Mouse (Mus musculus) MEL-GATA-1-ER (cell line): ENCODE data around the gene Wdr61.

Source experiments
- DNase-seq: peaks from one replicate; pipeline ENCODE4 v3.0.0-alpha.2; 2012; ENCODE audit warnings: low read depth; ENCODE audit errors: extremely low read depth

Wdr61 gene

DNA sequence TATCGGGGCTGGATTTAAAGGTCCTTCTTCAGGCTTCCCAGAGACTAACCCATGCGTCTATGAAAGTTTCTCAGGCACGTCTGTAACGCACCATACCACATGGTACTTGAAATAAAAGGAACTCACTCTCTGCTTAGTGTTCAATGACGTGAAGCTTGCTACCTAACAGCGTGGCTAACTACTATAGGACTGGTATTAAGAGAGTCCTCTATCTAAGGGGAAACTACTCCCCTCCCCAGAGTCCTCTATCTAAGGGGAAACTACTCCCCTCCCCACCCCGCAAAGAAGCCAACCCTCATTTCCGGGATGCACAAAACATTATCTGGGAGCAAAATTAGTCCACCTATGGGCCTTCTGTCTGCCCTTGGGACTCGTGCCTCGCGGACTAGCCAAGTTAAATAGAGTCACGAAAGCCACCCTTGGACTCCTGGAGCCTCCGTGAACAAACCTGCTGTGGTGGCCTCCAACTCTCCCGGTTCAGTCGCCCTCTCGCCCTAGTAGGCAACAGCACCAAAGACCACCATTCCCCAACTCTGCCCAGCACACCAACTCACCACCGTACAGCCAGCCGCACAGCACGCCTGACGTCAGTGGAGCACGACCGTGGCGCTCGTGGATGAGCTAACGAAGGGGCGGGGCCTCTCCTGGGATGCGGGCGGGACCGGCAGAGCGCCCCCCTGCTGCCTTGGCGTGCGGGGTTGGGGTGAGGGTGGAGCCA is at the start of gene Wdr61:
Gene Wdr61 (minus strand): TSS at position 599 of the 718 bp plus-strand sequence.
- DNase-seq = peak; percentile 82

DNA sequence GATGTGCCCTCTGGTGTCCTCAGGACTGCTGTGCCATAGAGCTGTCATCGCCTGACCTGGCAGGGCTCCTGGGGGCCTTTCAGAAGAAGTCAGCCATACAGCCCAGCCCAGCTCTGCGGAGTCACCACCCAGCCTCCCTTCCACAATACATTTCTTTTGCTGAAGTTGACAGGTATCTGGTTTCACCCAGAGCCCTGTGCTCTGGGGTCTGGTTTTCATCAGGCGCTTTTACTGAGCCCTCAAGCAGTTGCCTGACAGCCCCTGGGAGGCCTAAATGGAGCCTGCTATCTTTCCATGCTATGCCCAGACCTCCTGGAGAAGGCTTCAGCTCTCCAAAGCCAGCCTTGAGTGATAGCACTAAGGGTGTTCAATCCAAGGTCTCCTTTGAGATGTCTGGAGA is 49.7 kb upstream of the Wdr61 start:
- no peak for DNase-seq

DNA sequence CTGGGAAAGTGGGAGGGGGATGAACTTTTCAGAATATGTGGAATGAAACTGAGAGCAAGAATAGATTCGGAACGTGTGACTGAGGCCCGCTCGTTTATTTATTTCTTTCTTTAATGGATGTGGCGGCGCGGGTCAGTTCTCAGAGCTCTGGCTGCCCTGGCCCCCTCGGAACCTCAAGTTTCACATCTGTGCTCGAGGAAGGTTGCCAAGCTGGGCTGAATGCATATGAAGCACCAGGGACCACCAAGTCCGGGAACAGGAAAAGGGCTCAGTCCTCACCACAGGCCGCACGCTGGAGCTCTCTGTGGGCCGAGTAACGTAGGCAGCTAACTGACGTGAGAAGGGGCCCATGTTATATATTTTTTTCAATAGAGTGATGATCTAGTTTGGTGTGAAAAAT is 48.2 kb upstream of the Wdr61 start:
- DNase-seq = no peak

DNA sequence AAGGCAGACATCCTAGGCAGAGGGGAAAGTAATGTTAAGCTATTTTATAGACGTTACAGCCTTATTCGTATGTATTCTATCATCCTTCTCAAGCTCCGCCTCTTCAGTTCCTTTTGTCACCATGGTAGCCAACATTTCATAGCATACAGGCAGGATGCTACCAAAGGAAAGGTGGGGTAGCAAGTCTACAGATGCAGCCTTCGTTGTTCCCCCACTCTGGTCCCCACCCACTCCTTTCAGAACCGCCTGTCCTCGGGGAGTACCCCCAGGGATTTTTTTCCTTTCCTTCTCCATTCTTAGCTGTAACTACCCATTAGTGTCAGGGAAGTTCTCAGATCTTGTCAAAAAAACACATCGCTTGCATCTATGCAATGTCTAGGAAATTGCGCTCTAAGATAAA is 45.0 kb upstream of the Wdr61 start:
- no peak for DNase-seq

DNA sequence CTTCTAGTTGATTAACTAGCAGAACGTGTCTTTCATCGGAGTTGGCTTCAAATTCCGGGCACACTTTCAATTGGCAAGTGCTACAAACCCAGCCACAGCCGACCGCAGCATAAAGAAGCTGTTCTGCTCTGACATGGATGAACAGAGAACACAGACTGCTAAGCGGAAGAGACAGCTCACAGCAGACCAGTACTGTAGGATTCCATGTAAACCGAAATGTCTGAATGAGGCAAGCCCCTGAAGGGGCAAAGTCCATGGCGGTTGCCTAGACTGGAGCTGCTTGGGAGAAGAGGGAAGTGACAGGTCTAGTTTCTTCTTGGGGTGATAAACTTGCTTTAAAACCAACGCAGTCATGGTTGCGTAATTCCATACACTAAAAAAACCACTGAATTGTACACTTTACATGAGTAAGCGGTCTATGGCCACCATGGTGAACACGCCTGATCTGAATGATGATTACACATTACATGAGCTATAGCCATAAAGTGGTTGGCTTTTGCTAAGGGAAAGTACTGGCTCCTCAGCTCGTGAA is 42.2 kb upstream of the Wdr61 start:
- DNase-seq = no peak

DNA sequence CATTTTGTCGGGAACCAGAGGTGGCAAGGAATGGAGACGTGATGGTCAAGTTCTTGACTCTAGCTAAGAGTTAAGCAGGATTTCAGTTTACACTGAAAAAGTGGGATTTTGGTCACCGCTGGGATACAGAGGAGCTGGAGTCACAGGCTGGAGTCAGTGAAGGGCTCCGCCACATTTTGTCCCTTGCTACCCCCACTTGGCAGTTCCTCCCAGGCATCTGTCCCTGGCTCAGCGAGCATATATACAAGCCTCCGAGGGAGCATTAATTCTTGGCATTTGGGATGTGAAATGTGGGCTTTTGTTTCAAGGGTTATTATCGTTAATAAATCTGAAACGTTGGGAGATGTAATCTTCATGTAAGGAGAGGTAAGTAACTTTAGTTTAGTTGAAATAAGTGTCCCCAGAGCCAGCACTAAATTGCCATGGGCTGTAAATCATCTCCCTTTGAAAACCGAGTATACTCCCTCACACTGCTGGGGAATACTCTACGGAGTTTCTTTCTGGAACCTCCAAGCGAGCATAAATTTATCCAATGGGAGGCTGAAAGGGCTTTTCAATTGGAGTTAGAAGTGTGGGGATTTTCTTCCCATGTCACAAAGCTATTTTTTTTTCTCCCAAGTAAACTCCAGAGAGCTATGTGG is 35.9 kb upstream of the Wdr61 start:
- no peak for DNase-seq

DNA sequence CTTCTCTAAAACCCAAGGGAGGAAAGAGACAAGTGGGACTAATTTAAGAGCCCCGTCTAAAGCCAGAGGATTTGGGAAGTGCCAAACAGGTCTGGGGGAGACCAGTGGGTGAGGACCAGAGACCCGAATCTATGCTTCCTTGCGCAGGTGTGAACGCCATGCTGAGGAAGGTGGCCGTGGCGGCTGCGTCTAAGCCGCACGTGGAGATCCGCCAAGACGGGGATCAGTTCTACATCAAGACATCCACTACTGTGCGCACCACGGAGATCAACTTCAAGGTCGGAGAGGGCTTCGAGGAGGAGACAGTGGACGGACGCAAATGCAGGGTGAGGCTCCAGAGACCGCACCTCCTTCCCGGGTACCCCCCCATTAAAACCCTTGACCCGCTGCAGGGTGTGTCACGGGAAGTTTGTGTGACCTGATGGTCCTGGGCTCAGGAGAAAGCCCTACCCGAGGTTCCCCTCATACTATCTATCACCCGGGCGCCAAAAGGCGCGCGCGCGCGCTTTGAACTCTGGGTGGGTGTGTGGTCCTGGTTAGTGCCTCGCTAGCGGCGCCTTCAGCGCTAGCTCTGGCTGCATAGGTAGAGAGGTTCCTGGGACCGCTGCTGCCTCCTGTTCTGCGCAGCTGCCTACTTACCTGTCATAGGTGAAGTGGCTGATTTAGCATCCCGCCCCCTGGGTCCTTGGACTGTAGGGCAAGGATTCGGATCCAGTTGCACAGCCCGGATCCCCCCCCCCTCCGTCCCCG is 31.2 kb upstream of the Wdr61 start:
- DNase-seq = no peak

DNA sequence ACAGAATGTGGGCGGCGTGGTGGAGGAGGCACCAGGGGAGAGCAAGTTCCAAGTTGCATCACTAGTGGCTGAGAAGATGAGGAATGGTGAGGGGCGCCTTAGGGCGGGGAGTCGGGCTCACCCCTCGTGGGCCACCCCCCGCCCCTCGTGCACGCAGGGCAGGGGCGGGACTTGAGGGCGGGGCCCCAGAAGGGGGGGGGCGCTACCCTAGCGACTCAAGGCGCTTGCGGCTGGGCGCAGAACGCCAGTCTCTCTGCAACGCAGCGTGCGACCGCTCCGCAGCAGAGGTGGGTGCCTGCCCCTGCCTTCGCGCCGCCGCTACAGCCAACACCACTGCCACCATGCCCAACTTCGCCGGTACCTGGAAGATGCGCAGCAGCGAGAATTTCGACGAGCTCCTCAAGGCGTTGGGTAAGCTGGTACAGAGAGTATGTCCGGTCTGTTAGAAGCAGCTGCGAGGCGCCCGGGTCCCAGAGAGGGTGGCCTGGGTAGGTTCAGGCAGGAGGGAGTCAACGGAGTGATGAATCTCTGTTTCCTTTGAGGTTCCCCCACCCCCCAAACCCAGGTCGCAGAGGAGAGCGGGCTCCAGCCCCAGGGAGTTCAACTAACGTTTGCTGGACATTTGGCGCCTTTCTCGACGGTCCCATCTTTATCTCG is 30.4 kb upstream of the Wdr61 start, which contains the start of gene Crabp1:
Gene Crabp1 (plus strand): TSS at position 188 of the 657 bp plus-strand sequence.
- DNase-seq = no peak

DNA sequence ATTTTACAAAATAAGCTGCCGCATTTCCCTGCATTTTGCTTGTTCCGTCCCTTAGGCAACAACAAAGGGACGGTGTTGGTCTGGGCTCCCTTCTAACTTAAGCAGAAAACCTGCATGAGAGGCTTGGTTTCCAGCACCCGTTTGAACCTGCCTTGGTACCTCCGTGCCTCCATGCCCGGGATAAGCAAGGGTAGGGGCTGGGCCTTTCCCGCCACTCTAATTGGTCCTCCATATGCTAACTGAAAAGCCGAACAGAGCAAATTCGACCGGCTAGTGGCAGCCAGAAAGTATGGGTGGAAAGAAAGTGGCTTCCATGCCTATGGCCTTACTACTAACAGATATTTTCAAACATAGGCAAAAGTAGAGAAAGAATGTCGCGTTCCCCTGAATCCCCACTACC is 29.8 kb upstream of the Wdr61 start:
- no peak for DNase-seq

DNA sequence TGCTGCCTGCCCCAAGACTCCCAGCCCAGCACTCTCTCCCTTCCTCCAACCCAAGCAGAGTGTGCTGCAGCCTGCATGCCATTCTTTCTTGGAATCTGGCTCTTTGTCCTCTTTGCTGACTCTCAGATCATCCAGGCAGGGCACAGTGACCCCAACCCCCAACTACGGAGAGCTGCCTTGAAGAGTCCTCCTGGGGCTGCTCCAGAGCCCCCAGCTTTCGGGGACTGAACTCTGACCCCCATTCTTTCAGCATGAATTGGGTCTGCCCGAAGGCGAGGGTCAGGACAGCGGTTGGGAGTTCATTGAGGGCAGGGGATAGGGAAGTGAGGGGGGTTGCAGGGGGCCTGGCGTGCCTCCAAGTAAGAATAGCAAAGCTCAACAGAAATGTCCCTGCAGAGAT is 25.3 kb upstream of the Wdr61 start:
- DNase-seq = no peak

DNA sequence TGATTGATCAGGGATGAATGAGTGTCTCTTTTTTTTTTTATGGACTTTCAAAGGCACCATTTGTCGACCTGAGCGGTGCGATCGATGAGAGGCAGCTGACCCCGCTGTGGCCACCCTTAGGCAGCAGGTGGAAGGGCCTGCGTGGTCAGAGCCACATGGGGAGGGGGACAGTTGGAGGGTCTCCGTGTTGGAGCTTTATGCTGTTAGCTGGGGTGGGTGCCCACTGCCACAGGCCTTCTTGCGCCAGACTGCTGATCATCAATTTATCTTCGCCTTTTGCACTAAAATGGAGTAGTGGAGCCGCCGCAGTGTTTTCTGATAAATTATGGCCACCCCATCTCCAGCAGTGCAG is 18.6 kb upstream of the Wdr61 start:
- DNase-seq = no peak

DNA sequence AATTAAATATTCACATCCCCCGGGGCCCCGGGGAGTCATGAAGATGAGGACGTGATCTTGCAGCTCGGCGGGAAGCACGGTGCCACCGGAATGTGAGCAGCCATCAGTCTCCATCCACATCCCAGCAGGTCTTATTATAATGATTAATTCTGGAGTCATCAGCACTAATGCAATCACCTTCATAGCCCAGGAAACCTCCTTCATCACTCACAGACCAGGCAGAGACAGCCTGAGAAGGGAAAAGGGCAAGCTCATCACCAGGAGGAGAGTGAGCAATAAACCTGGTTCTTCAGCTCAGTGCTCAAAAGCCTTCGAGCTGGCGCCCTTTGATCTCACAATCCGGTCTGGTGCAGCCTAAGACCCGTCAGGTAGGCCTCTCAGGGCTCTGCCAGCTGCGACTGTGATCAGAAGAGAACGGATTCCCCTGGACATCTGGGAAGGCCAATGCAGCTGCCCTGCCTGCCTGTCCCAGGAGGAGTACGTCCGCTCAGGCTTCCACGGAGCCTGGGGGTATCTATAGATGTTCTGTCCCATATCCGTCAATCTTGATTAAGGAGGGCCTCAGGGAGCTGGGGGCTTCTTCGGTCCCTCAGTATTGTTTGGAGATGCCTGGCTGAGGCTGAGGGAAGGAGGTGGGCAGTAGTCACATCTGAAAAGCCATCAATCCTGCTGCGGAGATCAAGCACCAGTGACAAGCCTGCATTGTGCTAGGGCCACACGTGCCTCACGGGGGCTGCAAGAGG is 18.1 kb upstream of the Wdr61 start:
- DNase-seq = no peak

DNA sequence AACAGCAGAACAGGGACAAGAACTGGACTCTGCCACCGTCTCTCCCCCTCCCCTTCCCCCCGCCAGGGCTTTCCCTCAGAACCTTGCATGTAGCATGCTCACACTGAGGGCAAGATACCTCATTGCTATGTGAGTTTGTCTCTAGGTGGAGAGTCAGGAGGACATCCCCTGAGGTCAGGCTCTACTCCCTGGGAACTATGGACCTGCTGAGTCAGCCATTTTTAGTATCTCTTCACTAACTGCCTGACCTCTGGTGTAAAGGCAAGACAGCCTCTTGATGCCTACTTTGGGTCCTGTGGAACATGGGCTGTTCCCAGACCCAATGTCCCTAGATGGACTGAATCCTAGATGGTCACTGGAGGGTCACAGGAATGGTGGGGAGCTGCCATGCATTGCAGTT is 17.4 kb upstream of the Wdr61 start:
- no peak for DNase-seq

DNA sequence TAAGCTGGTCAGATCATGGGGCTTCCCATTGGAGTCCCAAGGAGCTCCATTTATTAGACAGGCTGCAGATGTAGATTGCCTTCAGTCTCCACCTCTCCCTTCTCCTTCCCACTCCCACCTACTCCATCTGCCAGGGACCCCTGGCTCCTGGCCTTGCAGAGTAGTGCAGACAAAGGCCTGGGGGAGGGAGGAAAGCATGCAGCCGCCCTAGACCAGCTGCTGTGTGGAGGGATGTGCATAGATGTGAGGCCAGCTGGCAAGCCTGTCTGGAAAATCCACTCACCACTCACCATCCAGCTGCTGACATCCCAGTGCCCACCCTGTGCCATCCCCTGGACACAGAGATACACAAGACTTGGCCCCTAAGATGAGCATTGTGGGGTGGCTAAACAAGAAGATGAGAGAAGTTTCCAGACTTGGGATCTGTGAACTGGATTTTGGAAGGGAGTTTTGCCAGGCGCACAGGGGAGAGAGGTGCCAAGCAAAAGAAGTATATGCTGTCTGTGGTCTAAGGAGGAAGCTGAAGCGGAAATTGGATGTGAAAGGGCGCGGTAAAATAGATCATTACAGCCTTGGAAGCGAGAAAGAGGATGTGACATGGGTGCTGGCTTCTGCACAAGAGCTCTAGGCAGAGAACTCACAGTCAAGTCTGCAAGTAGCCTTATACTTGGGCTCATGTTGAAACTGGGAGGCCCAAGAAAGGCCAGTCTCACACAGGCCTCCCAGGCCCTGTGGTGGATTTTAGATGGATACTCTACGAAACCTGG is 16.1 kb upstream of the Wdr61 start:
- DNase-seq = no peak

DNA sequence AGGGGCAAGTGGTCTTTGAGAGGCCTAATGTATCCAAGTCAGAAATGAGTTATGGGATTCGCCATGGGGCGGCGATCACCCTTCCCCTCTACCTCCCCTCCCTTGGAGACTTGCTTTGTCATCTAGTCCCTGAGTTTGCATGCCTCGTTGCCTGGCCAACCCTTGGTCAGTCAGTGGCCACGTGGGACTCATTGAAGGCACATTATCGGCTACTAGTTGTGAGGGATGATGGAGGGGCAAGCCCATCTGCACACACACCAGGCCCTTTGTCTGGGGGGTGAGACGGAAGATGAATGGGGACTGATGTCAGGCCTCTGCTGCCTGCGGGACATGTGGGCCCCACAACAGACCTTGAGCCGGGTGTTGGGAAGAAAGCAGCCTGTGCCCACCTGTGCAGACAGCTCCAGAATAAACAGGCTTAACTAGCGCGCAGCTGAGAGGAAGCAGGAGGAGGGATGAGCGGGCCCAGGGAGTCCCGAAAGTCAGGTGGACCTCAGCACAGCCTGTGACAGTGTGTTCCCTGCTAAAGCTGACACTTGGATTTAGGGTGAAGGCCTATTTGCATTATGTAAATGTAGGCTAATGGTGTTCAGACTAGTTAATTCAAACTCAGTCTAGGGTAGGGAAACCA is 11.5 kb upstream of the Wdr61 start:
- no peak for DNase-seq

DNA sequence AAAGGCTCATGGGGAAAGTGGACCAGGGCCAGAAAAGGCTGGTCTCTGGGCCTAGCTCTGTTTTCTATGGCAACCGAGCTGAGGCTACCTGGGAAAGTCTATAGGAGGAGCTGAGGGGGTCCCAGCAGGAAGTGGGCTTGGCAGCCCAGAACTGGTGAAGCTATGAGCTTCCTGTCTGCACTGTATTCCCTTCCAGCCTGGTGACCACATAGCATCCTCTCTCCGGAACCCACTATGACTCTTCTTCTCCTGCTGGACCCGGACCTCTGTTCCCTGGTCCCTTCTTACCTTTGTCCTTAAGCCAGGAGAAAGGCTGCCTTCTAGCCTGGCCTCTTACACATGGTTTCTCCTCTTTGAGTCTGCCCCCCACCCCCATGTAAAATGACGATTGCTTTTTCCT is 9.6 kb upstream of the Wdr61 start:
- no peak for DNase-seq

DNA sequence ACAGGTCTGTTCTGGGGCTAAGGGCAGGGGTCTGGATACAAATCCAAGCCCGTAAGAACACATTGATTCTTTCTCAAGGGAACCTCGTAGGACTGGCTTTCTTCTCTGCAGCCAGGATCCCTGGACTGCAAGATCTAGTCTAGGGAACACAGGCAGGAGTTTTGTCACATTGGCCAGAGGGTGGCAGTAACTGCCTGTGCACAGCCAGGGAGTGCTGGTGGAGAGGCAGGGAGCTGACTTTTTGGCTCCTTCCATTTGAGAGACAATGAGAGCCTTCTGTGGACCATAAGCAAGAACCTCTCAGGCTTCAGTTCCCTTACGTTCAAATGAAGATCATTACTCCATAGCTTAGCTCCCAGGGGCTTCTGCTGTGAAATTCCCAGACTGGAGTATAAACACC is 4.1 kb upstream of the Wdr61 start:
- DNase-seq = no peak

DNA sequence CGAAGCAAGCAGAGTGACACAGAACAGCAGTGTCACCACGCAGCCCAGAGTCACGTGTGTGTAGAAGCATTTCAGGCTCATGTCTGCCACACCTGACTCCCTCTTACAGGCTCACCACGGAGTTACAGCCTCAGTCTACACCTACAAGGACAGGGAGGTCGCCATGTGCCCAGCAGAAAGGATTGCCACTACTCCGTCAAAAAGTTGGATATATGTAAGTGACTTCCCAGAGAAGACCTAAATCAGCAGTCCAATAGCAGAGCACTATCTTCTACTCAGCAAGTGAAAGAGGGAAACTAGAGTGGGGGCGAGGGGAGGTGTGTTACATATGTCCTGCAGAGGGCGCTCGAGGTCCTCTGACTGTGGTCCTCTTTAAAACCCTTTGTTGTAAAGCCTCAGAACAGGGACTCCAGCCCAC is 2.0 kb upstream of the Wdr61 start:
- peak; percentile 81 for DNase-seq

DNA sequence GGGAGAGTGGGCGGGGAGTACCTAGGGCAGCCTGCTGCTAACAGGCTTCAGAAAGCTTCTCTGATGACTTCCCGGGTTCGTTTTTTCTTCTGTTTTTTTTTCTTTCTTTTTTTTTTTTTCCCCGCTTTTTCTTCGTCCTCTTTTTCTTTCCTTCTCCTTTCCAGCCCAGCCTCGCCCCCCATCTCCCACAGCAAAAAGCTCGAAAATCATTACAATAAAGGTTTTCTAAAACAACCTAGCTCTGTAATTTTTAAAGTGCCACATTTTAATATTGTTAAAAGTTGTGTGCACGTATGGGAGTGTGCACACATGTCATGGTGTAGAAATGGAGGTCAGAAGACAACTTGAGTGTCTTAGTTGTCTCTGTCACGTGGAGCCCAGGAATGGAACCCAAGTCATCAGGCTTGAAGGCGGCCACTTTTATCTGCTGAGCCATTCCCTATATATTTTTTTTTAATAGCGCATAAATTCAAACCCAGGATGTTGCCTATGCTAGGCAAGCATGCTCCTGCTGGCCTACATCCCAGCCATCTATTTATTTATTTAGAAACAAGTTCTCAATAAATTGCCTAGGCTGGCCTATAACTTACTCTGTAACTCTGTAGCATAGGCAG is 427 bp upstream of the Wdr61 start:
- DNase-seq = peak; percentile 8
